7 mouse cellular contexts compared by ENCODE assay signal in genomic region chr2:118179873-118180585, GRCm38 (mm10).
DNase-seq lines count a peak whose midpoint lies in the region; ATAC-seq and TF ChIP-seq lines count a peak whose summit lies in the region.

No protein-coding gene starts in this region.

- no peak for DNase-seq in lung, adult 2 months
- DNase-seq in cerebellum, postnatal 10 days, result no peak

- H3K4me1 ChIP-seq in lung, embryonic 15.5 days, result peaks cover 6% of the 10 kb centered on the region; the same call in 1 of the 2 replicates
- H3K4me1 ChIP-seq in lung, adult 2 months (ENCODE audit: control insufficient read depth, insufficient read depth, low read length), result peaks cover 3% of the 10 kb centered on the region
- H3K4me1 ChIP-seq in forebrain, embryonic 13.5 days, result 0 out of 2 replicates have a peak, but pooled peaks cover 7% of the 10 kb centered on the region
- H3K4me1 ChIP-seq in limb, embryonic 12.5 days (replicated peaks), result peaks cover 4% of the 10 kb centered on the region; the same call in 1 of the 2 replicates
- H3K4me1 ChIP-seq in stomach, embryonic 16.5 days (ENCODE audit: control insufficient read depth, insufficient read depth, low read length), result 0 out of 2 replicates have a peak, but pooled peaks cover 2% of the 10 kb centered on the region

- ATAC-seq in lung, embryonic 15.5 days (ENCODE audit: borderline replicate concordance, extremely low read depth, low FRiP score, low TSS enrichment), result peak; percentile 31; the same call in 1 of the 2 replicates
- no peak for ATAC-seq in forebrain, embryonic 13.5 days
- ATAC-seq in limb, embryonic 12.5 days (ENCODE audit: insufficient number of reproducible peaks, insufficient read depth, low FRiP score, low TSS enrichment, low read depth), result no peak
- ATAC-seq in stomach, embryonic 16.5 days (ENCODE audit: insufficient read depth, low FRiP score), result no peak
- ATAC-seq in megakaryocyte progenitor cell, adult 5-6 weeks (replicated peaks; ENCODE audit: poor library complexity), result no peak

- TF ChIP-seq CTCF in lung, adult 2 months (IDR thresholded peaks at IDR 0.05; ENCODE audit: insufficient read depth, low read length), result no peak

- H3K36me3 ChIP-seq in lung, embryonic 15.5 days, result no peaks in the 10 kb centered on the region
- no peaks in the 10 kb centered on the region for H3K36me3 ChIP-seq in forebrain, embryonic 13.5 days (ENCODE audit: poor library complexity, severe bottlenecking)
- H3K36me3 ChIP-seq in limb, embryonic 12.5 days, result no peaks in the 10 kb centered on the region
- no peaks in the 10 kb centered on the region for H3K36me3 ChIP-seq in stomach, embryonic 16.5 days (ENCODE audit: control insufficient read depth, insufficient read depth, low read length)

- H3K9me3 ChIP-seq in lung, embryonic 15.5 days, result no peaks in the 10 kb centered on the region
- H3K9me3 ChIP-seq in forebrain, embryonic 13.5 days (replicated peaks), result no peaks in the 10 kb centered on the region; the same call in 1 of the 2 replicates
- peaks cover 4% of the 10 kb centered on the region; the same call in 1 of the 2 replicates for H3K9me3 ChIP-seq in limb, embryonic 12.5 days
- H3K9me3 ChIP-seq in stomach, embryonic 16.5 days (replicated peaks; ENCODE audit: control insufficient read depth, low read length), result no peaks in the 10 kb centered on the region; the same call in 1 of the 2 replicates

- H3K27ac ChIP-seq in lung, embryonic 15.5 days, result peak overlapping the region; percentile 84
- no peak overlapping the region for H3K27ac ChIP-seq in forebrain, embryonic 13.5 days
- H3K27ac ChIP-seq in limb, embryonic 12.5 days, result peak overlapping the region; percentile 82
- H3K27ac ChIP-seq in stomach, embryonic 16.5 days (ENCODE audit: low read length), result no peak overlapping the region

- peak overlapping the region; percentile 18 for H3K4me3 ChIP-seq in lung, embryonic 15.5 days
- H3K4me3 ChIP-seq in lung, adult 2 months (replicated peaks; ENCODE audit: extremely low read depth, low read depth, low read length), result no peak overlapping the region
- H3K4me3 ChIP-seq in forebrain, embryonic 13.5 days, result peak overlapping the region; percentile 13; the same call in 1 of the 2 replicates
- H3K4me3 ChIP-seq in limb, embryonic 12.5 days (replicated peaks), result peak overlapping the region; percentile 23
- H3K4me3 ChIP-seq in stomach, embryonic 16.5 days (replicated peaks; ENCODE audit: low read length), result peak overlapping the region; percentile 16

- H3K4me2 ChIP-seq in lung, embryonic 15.5 days, result peak overlapping the region; percentile 46
- peak overlapping the region; percentile 46 for H3K4me2 ChIP-seq in forebrain, embryonic 13.5 days
- peak overlapping the region; percentile 51 for H3K4me2 ChIP-seq in limb, embryonic 12.5 days
- H3K4me2 ChIP-seq in stomach, embryonic 16.5 days (ENCODE audit: low read depth, low read length), result peak overlapping the region; percentile 51

- H3K9ac ChIP-seq in lung, embryonic 15.5 days, result no peak overlapping the region
- no peak overlapping the region for H3K9ac ChIP-seq in forebrain, embryonic 13.5 days
- no peak overlapping the region for H3K9ac ChIP-seq in limb, embryonic 12.5 days (replicated peaks)
- no peak overlapping the region for H3K9ac ChIP-seq in stomach, embryonic 16.5 days (ENCODE audit: low read length)

- H3K27me3 ChIP-seq in lung, embryonic 15.5 days, result no peaks in the 10 kb centered on the region
- no peaks in the 10 kb centered on the region for H3K27me3 ChIP-seq in forebrain, embryonic 13.5 days
- H3K27me3 ChIP-seq in limb, embryonic 12.5 days, result no peaks in the 10 kb centered on the region
- no peaks in the 10 kb centered on the region for H3K27me3 ChIP-seq in stomach, embryonic 16.5 days (ENCODE audit: control insufficient read depth, insufficient read depth, low read length)

- no peak for TF ChIP-seq POLR2A in lung, adult 2 months (IDR thresholded peaks at IDR 0.05; ENCODE audit: borderline replicate concordance, extremely low read depth, low read depth, low read length)

Comparison
In these comparisons a context has a peak if more than half of its experiments do, and no peak if none do; other contexts are left out.
1. H3K27ac ChIP-seq: peak in lung, embryonic 15.5 days (single experiment) and limb, embryonic 12.5 days (single experiment); none in forebrain, embryonic 13.5 days (single experiment) and stomach, embryonic 16.5 days (single experiment).
2. Peak in every context shown above with its lines, with median percentiles within 50 percentile points of each other: H3K4me2 ChIP-seq.